In the genomic region with DNA sequence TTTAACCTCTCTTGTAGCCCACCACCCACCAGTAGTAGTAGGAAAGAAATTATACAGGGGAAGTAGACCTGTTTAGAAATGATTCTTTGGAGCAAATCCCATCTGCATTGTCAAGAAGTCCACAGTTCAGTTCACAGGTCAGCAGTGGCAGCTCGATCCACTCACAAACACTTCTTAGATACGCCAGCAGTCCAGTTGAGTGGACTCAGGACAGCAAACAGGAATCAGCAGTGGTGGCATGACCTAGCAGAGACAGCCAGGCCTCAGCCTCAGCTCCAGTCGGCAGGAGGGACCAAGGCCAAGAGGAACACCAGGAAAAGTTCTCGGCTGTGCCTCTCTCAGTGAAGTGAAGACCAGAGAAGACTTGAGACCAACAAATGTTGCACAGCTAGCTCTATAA, we compare ENCODE assay signal across 19 mouse cellular contexts.
A peak's percentile ranks its signal among the peaks of the same experiment; 100 is the strongest.
DNase-seq lines count a peak whose midpoint lies in the region; ATAC-seq and TF ChIP-seq lines count a peak whose summit lies in the region.
"Had no signal": no experiment of that assay in that cellular context is flagged by ENCODE, and none has a peak within 500 bp of the region (broad histone marks: within the 10 kb centered on the region; RNA-seq: fewer than 3 reads in every experiment).

No protein-coding gene starts in this region.

- no peak for TF ChIP-seq CTCF in lung, postnatal 0 days (IDR thresholded peaks at IDR 0.05)

- no peaks in the 10 kb centered on the region for H3K9me3 ChIP-seq in heart, embryonic 13.5 days
- no peaks in the 10 kb centered on the region for H3K9me3 ChIP-seq in lung, postnatal 0 days (ENCODE audit: low read length)
- H3K9me3 ChIP-seq in hindbrain, embryonic 16.5 days (ENCODE audit: control insufficient read depth, low read length) = no peaks in the 10 kb centered on the region
- H3K9me3 ChIP-seq: embryonic facial prominence, embryonic 10.5 days; forebrain, embryonic 13.5 days; hindbrain, embryonic 12.5 days had no signal

- H3K27me3 ChIP-seq in heart, embryonic 13.5 days (replicated peaks) = 0 out of 2 replicates have a peak, but pooled peaks cover 2% of the 10 kb centered on the region
- no peaks in the 10 kb centered on the region for H3K27me3 ChIP-seq in lung, postnatal 0 days (replicated peaks; ENCODE audit: insufficient read depth, low read length)
- H3K27me3 ChIP-seq in hindbrain, embryonic 16.5 days (replicated peaks; ENCODE audit: control insufficient read depth, insufficient read depth, low read length) = peaks cover 3% of the 10 kb centered on the region; the same call in 1 of the 2 replicates
- H3K27me3 ChIP-seq: forebrain, embryonic 13.5 days; hindbrain, embryonic 12.5 days had no signal

- TF ChIP-seq EP300 in lung, postnatal 0 days (IDR thresholded peaks at IDR 0.05) = 0 out of 2 replicates have a peak, but pooled peaks have one; percentile 29

- no peak for DNase-seq in heart, postnatal 4 days
- DNase-seq in lung, adult 18-20 months = peak; percentile 39 to 54
- DNase-seq in lung, postnatal 25 days (ENCODE audit: low spot score) = no peak
- DNase-seq in lung, postnatal 0 days (ENCODE audit: low spot score) = peak; percentile 51
- peak; percentile 70 for DNase-seq in lung, postnatal 36 days
- DNase-seq: adrenal gland, adult 8-10 months; adrenal gland, postnatal 36 days; cerebellum, adult 2 months; cerebellum, postnatal 10 days; forebrain, postnatal 0 days; gastrocnemius, postnatal 25 days; kidney, adult 11 months had no signal

- H3K4me1 ChIP-seq in heart, embryonic 13.5 days = peaks cover 46% of the 10 kb centered on the region
- no peaks in the 10 kb centered on the region for H3K4me1 ChIP-seq in lung, postnatal 0 days (ENCODE audit: insufficient read depth, low read depth, low read length)
- no peaks in the 10 kb centered on the region for H3K4me1 ChIP-seq in hindbrain, embryonic 16.5 days (ENCODE audit: control insufficient read depth, insufficient read depth, low read depth, low read length)
- H3K4me1 ChIP-seq: forebrain, embryonic 13.5 days had no signal

- peak overlapping the region; percentile 87 for H3K27ac ChIP-seq in heart, embryonic 13.5 days (replicated peaks)
- no peak overlapping the region for H3K27ac ChIP-seq in lung, postnatal 0 days (ENCODE audit: low read length)
- no peak overlapping the region for H3K27ac ChIP-seq in hindbrain, embryonic 16.5 days (ENCODE audit: low read depth, low read length)
- H3K27ac ChIP-seq: embryonic facial prominence, embryonic 10.5 days; forebrain, embryonic 13.5 days; hindbrain, embryonic 12.5 days; hindbrain, postnatal 0 days had no signal

- 0 out of 2 replicates have a peak, but pooled peaks cover 2% of the 10 kb centered on the region for H3K36me3 ChIP-seq in heart, embryonic 13.5 days
- H3K36me3 ChIP-seq in lung, postnatal 0 days (ENCODE audit: insufficient read depth, low read length) = no peaks in the 10 kb centered on the region
- H3K36me3 ChIP-seq in hindbrain, embryonic 16.5 days (ENCODE audit: control insufficient read depth, insufficient read depth, low read length) = no peaks in the 10 kb centered on the region
- H3K36me3 ChIP-seq: embryonic facial prominence, embryonic 10.5 days; G1E; hindbrain, embryonic 12.5 days had no signal

- WGBS in heart, embryonic 13.5 days = 59% methylated on average over 4 of the region's 4 CpGs
- WGBS in lung, postnatal 0 days = 55% methylated on average over 4 of the region's 4 CpGs
- WGBS in hindbrain, embryonic 16.5 days = 94% methylated on average over 4 of the region's 4 CpGs

- H3K9ac ChIP-seq in heart, embryonic 13.5 days = no peak overlapping the region
- no peak overlapping the region for H3K9ac ChIP-seq in lung, postnatal 0 days (replicated peaks; ENCODE audit: low read depth)
- H3K9ac ChIP-seq in hindbrain, embryonic 16.5 days (ENCODE audit: low read depth, low read length) = no peak overlapping the region
- H3K9ac ChIP-seq: forebrain, embryonic 13.5 days; forebrain, postnatal 0 days; hindbrain, embryonic 12.5 days had no signal

- H3K4me2 ChIP-seq in heart, embryonic 13.5 days = no peak overlapping the region
- no peak overlapping the region for H3K4me2 ChIP-seq in lung, postnatal 0 days (replicated peaks; ENCODE audit: low read depth, low read length)
- H3K4me2 ChIP-seq in hindbrain, embryonic 16.5 days (ENCODE audit: low read length) = no peak overlapping the region
- H3K4me2 ChIP-seq: forebrain, embryonic 13.5 days; hindbrain, embryonic 12.5 days had no signal

- H3K4me3 ChIP-seq in heart, embryonic 13.5 days = no peak overlapping the region
- no peak overlapping the region for H3K4me3 ChIP-seq in lung, postnatal 0 days (ENCODE audit: low read depth, low read length)
- no peak overlapping the region for H3K4me3 ChIP-seq in hindbrain, embryonic 16.5 days (ENCODE audit: low read length)
- H3K4me3 ChIP-seq: embryonic facial prominence, embryonic 10.5 days; forebrain, embryonic 13.5 days; hindbrain, embryonic 12.5 days had no signal

- ATAC-seq in heart, embryonic 13.5 days (ENCODE audit: extremely low read depth, insufficient number of reproducible peaks, low FRiP score, low TSS enrichment) = no peak
- peak; percentile 34 for ATAC-seq in lung, postnatal 0 days
- no peak for ATAC-seq in hindbrain, embryonic 16.5 days
- ATAC-seq: forebrain, embryonic 13.5 days; forebrain, postnatal 0 days; hindbrain, postnatal 0 days had no signal

Comparison
In these comparisons a context has a peak if more than half of its experiments do, and no peak if none do; other contexts are left out.
1. DNase-seq: peak in lung, adult 18-20 months (2 of 2), lung, postnatal 0 days (single experiment) and lung, postnatal 36 days (single experiment); none in heart, postnatal 4 days (single experiment) and lung, postnatal 25 days (single experiment).